In genomic region chrX:45340661-45341060, GRCm38 (mm10) we compare ENCODE assay signal across 8 mouse cellular contexts.
DNase-seq lines count a peak whose midpoint lies in the region; ATAC-seq and TF ChIP-seq lines count a peak whose summit lies in the region.
"Had no signal": no experiment of that assay in that cellular context is flagged by ENCODE, and none has a peak within 500 bp of the region (broad histone marks: within the 10 kb centered on the region; RNA-seq: fewer than 3 reads in every experiment).

No protein-coding gene starts in this region.

- no peaks in the 10 kb centered on the region for H3K36me3 ChIP-seq in heart, postnatal 0 days (replicated peaks; ENCODE audit: control insufficient read depth, insufficient read depth, low read length)
- H3K36me3 ChIP-seq in heart, embryonic 11.5 days (ENCODE audit: control insufficient read depth, insufficient read depth, low read length), result no peaks in the 10 kb centered on the region
- no peaks in the 10 kb centered on the region for H3K36me3 ChIP-seq in stomach, postnatal 0 days (ENCODE audit: control insufficient read depth, insufficient read depth, low read length)

- no peak for ATAC-seq in heart, postnatal 0 days (ENCODE audit: insufficient read depth, low read depth)
- ATAC-seq in heart, embryonic 11.5 days (replicated peaks; ENCODE audit: insufficient number of reproducible peaks, low FRiP score, low TSS enrichment), result no peak
- no peak for ATAC-seq in stomach, postnatal 0 days (ENCODE audit: low FRiP score, low TSS enrichment)

- H3K27ac ChIP-seq in heart, postnatal 0 days (ENCODE audit: low read depth), result no peak overlapping the region
- no peak overlapping the region for H3K27ac ChIP-seq in heart, embryonic 11.5 days (ENCODE audit: low read depth, low read length)
- H3K27ac ChIP-seq in stomach, postnatal 0 days (replicated peaks), result no peak overlapping the region

- WGBS in heart, postnatal 0 days, result 49% methylated on average over 5 of the region's 5 CpGs
- WGBS in heart, embryonic 11.5 days (ENCODE audit: insufficient replicate concordance), result 49% methylated on average over 5 of the region's 5 CpGs
- 51% methylated on average over 5 of the region's 5 CpGs for WGBS in stomach, postnatal 0 days

- no peak for DNase-seq in heart, postnatal 0 days (ENCODE audit: low spot score)
- DNase-seq in lung, postnatal 14 days, result peak; percentile 1
- DNase-seq in lung, postnatal 25 days (ENCODE audit: low spot score), result no peak
- DNase-seq in brain, embryonic 14.5 days (ENCODE audit: low read depth), result peak; percentile 23
- no peak for DNase-seq in stomach, postnatal 0 days (ENCODE audit: low spot score)
- DNase-seq in ovary, postnatal 36 days (ENCODE audit: low spot score), result no peak
- DNase-seq: layer of hippocampus, adult 9-11 months had no signal

- H3K4me3 ChIP-seq in heart, postnatal 0 days (ENCODE audit: low read depth, low read length), result no peak overlapping the region
- H3K4me3 ChIP-seq in heart, embryonic 11.5 days (ENCODE audit: low read depth, low read length), result no peak overlapping the region
- H3K4me3 ChIP-seq in stomach, postnatal 0 days (ENCODE audit: low read depth, low read length), result no peak overlapping the region

- H3K27me3 ChIP-seq in heart, postnatal 0 days (ENCODE audit: control insufficient read depth, insufficient read depth, low read length), result no peaks in the 10 kb centered on the region
- no peaks in the 10 kb centered on the region for H3K27me3 ChIP-seq in heart, embryonic 11.5 days (ENCODE audit: control insufficient read depth, insufficient read depth, low read length)
- no peaks in the 10 kb centered on the region for H3K27me3 ChIP-seq in stomach, postnatal 0 days (ENCODE audit: control insufficient read depth, insufficient read depth, low read length)

- peak; percentile 28 for TF ChIP-seq CTCF in heart, postnatal 0 days (IDR thresholded peaks at IDR 0.05; ENCODE audit: low read depth)
- TF ChIP-seq CTCF in brain, embryonic 14.5 days (IDR thresholded peaks at IDR 0.05; ENCODE audit: borderline replicate concordance, extremely low read depth, insufficient read depth, insufficient read length), result peak; percentile 5; the same call in 1 of the 2 replicates
- peak; percentile 40 for TF ChIP-seq CTCF in stomach, postnatal 0 days (IDR thresholded peaks at IDR 0.05; ENCODE audit: low read depth)

- no peak overlapping the region for H3K4me2 ChIP-seq in heart, postnatal 0 days (ENCODE audit: low read depth, low read length)
- no peak overlapping the region for H3K4me2 ChIP-seq in heart, embryonic 11.5 days
- no peak overlapping the region for H3K4me2 ChIP-seq in stomach, postnatal 0 days (replicated peaks; ENCODE audit: low read depth)

- no peak overlapping the region for H3K9ac ChIP-seq in heart, postnatal 0 days (replicated peaks; ENCODE audit: low read depth, low read length)
- H3K9ac ChIP-seq in heart, embryonic 11.5 days (ENCODE audit: low read depth, low read length), result no peak overlapping the region
- H3K9ac ChIP-seq in stomach, postnatal 0 days (ENCODE audit: low read length), result no peak overlapping the region

- no peaks in the 10 kb centered on the region for H3K9me3 ChIP-seq in heart, postnatal 0 days (replicated peaks; ENCODE audit: control insufficient read depth, low read length)
- H3K9me3 ChIP-seq in heart, embryonic 11.5 days (replicated peaks; ENCODE audit: control insufficient read depth, low read length), result no peaks in the 10 kb centered on the region
- no peaks in the 10 kb centered on the region for H3K9me3 ChIP-seq in stomach, postnatal 0 days (ENCODE audit: control insufficient read depth, low read length)

- TF ChIP-seq EP300 in heart, postnatal 0 days (IDR thresholded peaks at IDR 0.05; ENCODE audit: low read depth), result no peak
- TF ChIP-seq EP300 in stomach, postnatal 0 days (optimal IDR thresholded peaks at IDR 0.05), result no peak

- no peak for TF ChIP-seq POLR2A in brain, embryonic 14.5 days (IDR thresholded peaks at IDR 0.05; ENCODE audit: borderline replicate concordance, extremely low read depth, insufficient read depth, insufficient read length, poor library complexity, severe bottlenecking)

- no peaks in the 10 kb centered on the region for H3K4me1 ChIP-seq in heart, postnatal 0 days (ENCODE audit: control insufficient read depth, insufficient read depth)
- H3K4me1 ChIP-seq in heart, embryonic 11.5 days (ENCODE audit: control insufficient read depth, insufficient read depth, low read length), result no peaks in the 10 kb centered on the region
- no peaks in the 10 kb centered on the region for H3K4me1 ChIP-seq in stomach, postnatal 0 days (replicated peaks; ENCODE audit: control insufficient read depth, insufficient read depth)

Comparison
In these comparisons a context has a peak if more than half of its experiments do, and no peak if none do; other contexts are left out.
1. DNase-seq: peak in lung, postnatal 14 days (single experiment) and brain, embryonic 14.5 days (single experiment); none in heart, postnatal 0 days (single experiment), lung, postnatal 25 days (single experiment), stomach, postnatal 0 days (single experiment) and ovary, postnatal 36 days (single experiment).
2. Peak in every context shown above with its lines, with median percentiles within 50 percentile points of each other: CTCF ChIP-seq.